Mouse (Mus musculus) hematopoietic stem cell, adult 5-6 weeks (primary cell): ENCODE measurements at regions not wholly inside any gene's neighbourhood (a gene's known extent, or its start where the extent isn't known, plus 50 kb on each side); places are given as distances from the start of the nearest gene placed in this dataset.

Experiments
- ATAC-seq, 2 experiments: fragments of 125-278 bp in 1 of 2; replicated peaks in 1 of 2; 2 replicates each; pipeline ENCODE4 v1.8.0; 2016 to 2017; ENCODE audit warnings: inconsistent platforms in 2 of 2, mild to moderate bottlenecking in 2 of 2, moderate number of reproducible peaks in 2 of 2, low read depth in 1 of 2, moderate TSS enrichment in 1 of 2; ENCODE audit not compliant: low FRiP score in 2 of 2, poor library complexity in 2 of 2, severe bottlenecking in 2 of 2, insufficient read depth in 1 of 2, low TSS enrichment in 1 of 2

DNA sequence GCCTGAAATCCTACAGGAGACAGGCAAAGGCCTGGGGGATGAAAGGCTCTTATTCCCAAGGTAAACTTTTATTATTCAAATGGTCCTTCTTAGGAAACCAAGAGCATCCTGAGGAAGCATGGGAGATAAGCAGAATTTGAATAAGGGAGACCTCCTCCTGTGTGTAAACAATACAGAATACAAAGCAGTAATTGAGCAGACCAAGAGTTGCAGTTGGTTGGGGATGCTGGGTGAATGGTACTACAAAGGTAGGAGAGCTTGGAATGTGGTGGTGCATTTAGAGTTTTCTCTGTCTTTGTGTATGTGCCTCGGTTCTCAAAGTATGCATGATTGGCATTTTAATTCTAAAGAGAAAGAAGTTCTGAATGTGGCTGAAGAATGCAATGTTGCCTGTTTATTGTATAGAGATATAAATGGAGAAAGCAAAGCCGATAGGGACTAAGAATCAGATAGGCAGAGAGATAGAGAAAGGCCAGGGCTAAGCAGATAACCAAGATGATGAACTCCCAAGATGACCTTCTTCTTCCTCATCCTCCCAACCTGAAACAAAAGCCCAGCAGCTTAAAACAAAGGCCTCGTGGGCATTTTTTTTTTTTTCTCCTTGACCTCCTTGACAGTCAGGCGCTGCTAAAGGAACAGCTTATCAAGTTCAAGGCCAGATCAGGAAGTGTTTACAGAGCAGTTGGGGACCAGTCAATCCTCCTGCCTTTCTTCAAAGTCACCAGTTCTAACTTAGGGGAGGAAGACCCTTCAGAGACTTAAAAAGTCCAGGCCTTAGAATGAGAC is 175.6 kb downstream of the Usp46 start:
- ATAC-seq = no peak

DNA sequence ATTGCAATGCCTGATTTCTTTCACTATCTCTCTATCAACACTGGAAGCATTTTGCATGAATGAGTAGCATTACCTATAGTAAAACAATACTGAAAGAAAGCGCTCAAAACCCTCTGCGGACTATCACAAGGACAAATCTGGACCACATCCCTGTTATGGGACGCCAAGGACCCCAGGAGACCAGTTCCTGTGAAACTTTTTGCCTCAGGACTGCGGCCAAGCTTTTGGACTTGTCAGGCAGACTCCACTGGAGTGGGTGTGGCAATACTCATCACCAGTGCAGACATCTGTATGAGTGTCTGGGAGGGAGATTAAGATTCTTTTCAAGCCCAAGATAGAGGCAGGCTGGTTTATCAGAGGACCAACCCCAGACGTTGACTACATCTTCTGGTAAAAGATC is 173.0 kb downstream of the Usp46 start:
- ATAC-seq = no peak

DNA sequence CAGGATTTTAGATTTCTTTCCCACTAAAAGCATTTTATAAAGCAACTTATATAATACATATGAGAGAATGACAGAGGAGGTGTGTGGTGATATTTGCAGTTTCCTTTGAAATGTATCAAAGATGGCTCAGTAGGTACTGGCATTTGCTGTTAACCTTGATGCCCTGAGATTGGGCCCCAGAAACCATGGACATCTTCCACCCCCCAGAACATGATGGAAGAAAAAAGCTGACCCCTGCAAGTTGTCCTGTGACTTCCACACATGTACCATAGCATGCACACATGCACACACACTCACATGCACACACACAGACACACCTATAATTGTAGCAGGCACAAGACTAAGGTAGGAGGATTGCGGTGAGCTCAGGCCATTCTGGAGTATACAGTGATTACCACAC is 171.4 kb downstream of the Usp46 start:
- no peak for ATAC-seq

DNA sequence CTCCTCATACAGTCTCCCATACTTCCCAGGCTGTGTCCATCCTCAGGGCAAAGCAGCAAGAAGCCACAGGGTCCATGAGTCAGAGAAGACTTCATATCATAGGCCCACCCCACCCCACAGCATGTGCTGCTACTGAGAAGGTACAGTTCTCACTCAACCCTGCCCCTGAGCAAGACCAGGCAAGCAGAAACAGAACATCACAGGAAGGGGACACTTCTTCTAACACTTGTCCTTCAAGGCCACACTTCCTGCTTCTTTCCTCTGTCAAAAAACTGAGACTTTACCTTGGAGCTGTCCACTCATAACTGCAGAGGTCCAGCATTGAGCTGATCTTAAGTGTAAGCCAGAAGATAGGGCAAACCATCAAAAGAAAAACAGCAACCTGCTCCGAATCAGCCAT is 166.6 kb downstream of the Usp46 start:
- no peak for ATAC-seq

DNA sequence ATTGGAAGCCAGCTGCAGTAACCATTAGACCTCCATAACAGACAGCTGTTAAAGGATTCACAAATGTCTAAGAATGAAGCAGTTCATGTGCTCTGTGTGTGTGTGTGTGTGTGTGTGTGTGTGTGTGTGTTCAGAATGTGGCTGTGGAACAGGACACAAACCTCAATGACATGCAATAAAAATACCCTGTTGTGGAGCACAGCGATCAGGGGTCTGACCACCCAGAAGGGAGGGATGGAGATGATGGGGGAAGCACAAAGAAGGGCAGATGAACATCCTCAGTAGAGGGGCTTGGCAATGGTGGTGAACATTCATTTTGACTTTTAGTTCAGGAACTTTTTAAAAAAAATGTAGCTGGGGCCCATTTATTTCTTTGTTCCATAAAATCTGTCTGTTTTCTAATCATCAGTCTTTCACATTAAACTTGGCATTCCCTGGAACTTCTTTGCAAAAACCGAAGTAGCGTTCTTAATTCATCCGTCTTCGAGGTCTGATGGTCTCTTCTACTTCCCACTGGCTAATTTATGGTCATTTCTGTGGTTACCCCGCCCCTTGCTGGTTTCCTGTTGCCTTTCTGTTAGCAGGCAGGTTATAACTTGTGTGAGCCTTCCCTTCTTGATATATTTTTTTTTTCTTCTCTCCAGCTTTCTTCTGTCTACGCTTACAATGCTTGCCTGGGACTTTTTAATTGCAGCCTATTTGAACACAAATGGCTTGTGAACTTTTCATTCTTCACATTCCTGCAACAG is 165.6 kb downstream of the Usp46 start:
- ATAC-seq = peak; percentile 48 to 61; a peak in 3 of 4 replicates

DNA sequence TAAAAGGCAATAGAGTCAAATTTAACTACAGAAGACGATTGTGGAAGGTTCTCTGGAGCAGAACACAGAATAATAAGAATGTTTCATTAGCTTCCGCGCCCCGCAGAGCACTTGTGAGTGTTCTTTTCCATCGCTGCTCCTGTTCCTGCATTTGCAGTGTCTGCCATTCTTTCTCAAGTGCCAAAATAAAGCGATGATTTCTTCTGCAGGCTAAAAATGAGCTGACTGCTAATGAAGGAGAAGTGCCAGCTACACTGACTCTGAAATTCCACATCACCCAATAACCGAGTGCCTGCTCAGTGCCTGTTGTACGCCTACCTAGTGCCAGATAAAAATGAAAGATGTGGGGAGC is 165.0 kb downstream of the Usp46 start:
- ATAC-seq = peak in 1 of 2 experiments; percentile 25; a peak in 1 of 4 replicates

DNA sequence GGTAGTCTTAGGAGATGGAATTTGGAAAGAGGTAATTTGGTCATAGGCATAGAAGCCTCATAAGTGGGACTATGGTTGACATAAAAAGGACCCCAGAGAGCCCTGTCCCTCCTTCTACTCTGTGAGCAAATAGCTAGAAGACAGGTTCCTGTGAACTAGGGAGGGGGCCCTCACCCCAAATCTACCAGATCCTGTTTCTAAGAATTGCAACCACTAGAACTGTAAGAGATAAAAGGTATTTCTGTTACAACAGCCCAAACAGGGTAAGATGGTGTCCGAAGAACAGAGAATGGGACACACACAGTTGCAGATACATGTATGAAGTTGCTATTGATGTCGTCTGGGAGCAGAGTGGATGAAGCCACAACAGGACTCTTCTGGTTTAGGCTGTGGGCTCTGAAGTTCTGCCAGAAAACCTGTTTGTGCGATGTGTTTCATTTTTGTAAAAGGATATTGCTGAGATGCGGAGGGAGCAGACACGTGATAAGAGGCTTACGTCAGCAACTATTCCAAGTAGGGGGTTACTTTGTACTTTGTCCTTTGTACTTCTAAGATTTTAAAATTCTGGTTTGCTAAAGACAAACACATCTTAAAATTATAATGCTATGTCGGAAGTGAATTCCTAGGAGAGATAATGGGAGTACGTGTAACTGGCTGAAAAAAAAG is 164.0 kb downstream of the Usp46 start:
- ATAC-seq = no peak

DNA sequence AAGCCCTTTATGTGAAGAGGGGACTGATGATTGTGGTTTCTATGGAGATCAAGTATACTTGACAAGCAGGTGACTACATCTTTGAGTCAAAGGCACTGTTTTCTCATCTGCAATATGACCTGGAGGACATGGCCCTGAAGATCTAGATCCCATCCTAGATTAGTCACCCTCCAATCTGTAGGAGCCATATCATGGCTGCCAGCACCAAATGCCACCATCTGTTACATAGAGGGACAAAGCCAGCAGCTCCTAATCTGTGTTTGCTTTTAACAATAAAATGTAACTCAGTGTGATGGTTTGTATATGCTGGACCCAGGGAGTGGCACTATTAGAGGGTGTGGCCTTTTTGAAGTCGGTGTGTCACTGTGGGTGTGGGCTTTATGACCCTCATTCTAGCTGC is 156.1 kb downstream of the Usp46 start:
- no peak for ATAC-seq

DNA sequence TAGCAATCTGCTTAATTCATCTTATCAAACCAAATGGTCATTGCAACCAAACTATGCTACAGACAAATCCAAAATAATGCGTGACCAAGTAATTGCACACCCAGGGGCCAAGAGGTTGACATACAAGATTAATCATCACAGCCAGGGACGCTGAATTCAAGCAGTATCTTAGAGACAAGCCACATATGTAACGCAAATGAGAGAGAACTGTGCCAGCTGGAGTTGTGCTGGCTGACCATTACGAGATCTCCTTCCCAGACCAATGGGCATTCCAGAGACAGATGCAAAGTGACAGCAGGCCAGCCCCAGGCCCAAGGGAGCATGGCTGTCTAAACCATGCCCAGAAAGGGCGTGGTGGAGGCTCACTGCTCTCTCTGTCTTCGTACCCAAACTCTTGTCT is 155.1 kb downstream of the Usp46 start:
- no peak for ATAC-seq

DNA sequence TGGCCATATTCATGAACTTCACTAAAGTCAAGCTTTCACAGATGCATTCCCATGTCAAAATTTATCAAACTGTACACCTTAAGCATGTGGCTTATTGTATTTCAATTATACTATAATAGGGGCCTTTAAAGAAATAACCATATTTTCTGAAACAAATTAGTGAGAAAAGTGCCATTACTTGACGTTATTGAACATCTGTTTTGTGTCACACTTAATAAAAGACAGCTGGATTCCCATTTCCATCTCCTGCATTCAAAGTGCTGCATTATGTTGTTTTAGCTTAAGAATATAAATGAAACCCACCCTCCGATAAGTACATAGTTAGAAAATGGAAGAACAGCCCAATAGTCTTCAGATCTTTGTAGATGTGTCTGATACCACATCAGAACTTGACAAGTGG is 150.2 kb downstream of the Usp46 start:
- ATAC-seq = no peak

DNA sequence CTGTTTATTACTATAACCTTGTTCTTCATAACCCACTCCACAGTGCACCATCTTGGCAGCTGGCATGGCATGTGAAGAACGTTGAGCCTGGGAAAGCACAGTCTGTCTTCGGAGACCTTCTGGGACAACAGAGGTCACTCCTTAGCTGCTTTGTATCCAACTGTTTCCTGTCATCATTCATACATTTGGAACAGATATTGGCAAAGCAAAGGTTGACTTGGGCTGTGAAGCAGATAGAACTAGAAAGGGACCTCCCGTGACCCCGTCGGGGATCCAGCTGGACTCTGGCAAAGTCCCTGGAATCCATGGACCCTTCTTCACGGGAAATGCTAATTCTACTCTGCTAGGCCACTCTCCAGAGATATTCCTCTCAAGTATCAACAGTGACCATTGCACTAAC is 148.3 kb downstream of the Usp46 start:
- no peak for ATAC-seq

DNA sequence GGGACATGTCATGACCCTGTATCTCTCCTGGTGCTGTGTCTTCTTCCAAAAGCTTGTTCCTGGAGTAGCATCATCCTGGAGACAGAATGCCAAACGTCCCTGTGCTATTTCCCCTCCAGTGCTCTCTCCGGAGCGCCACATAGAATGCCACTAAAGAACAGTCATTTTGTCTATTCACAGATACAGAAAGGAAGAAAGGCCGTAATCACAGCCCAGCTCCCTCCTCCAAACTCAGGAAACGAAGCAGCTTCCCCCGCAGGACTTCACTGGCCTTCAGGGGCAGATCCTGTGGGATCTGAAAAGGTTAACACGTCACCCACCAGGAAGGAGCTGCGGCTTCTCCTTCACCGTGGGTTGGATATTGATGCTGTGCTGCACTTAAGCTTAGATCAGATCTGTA is 140.7 kb downstream of the Usp46 start:
- ATAC-seq = no peak

DNA sequence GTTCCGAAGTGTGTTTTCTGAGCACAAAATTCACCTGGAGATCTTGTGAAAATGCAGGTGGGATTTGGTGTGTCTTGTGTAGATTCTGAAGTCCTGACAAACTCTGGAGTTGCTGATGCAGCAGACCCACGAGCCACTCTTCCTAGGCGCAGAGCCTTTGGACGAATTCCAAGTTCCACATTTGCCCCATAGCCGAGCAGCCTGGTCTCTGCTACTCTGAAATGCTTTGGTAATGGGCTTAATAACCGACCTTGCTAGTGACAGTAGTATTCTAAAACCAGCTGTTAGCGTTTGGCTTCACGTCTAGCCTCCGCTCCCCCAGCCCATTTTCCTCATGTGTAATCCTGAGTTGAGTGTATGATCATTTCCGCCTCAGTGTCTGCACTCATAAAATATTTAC is 139.5 kb downstream of the Usp46 start:
- no peak for ATAC-seq

DNA sequence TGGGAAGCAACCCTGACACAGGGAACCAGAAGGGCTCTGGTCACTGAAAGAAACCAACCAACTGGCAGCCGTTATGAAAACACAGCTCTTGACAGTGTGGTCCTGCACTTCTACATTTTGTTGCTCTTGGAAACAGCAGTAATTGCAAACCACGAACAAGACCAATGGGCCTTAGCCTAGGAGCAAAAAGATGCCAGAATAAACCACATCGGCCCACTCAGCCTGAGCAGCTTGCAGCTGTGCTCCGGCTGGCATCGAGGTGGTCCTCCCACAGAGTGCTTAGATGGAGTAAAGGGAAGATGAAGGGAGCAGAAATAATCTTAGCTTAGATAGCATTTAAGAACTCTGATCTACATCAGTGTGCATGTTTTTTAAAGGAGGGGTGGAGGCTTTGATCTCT is 138.0 kb downstream of the Usp46 start:
- no peak for ATAC-seq

DNA sequence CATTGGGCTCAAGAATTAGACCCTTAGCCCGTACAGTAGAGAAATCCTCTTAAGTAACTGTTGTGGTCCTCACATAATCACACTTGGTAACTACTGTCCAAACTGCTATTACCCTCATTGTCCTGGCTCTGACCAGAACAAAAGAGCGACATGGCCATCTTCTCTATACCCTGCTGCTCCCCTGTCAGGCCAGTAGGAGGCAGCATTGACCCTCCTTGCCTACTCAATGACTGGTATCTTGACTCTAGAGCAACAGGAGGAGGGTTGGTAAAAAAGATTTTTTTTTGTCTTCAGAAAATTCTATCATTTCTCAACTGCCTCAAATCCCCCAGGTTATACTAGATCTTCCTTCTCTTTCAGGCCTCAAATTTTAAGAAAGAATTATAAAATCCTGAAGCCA is 130.4 kb downstream of the Usp46 start:
- ATAC-seq = 0 out of 4 replicates have a peak, but pooled peaks of 1 of the 2 experiments have one; percentile 62

DNA sequence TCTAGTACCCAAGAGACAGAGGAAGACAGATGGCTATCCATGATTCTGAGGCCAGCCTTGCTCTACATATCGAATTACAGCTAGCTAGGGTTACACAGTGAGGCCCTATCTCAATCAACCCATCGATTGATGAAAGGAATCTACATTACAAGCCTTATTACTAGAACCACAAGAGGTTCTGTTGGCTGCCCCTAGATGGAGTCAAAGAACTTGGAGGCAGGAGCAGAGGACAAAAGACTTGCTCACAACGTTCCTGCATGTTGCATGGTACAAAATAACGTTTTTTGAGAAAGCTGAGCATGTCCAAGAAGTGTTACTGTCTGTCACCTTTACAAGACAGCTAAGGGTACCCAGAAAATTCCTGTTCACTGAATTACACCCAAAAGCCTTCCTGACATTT is 129.8 kb downstream of the Usp46 start:
- ATAC-seq = no peak; a peak in 1 of 4 replicates

DNA sequence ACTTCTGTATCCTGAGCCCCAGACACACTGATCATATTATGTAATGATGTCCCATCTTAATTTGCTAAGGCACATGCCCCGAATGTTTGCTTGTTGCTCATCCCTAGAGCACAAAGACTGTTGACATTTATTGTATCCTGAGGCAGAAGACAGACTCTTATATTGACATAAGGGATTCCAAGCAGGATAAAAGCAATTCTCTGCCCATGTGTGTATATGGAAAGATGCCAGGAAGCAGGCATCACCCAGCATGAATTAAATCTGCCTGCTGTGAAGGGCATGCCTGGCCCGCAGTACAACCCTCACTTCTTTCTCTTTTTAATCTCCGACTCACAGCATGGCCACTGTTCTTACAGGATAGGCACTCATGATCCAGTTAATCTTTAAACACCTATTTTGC is 125.3 kb downstream of the Usp46 start:
- no peak for ATAC-seq

DNA sequence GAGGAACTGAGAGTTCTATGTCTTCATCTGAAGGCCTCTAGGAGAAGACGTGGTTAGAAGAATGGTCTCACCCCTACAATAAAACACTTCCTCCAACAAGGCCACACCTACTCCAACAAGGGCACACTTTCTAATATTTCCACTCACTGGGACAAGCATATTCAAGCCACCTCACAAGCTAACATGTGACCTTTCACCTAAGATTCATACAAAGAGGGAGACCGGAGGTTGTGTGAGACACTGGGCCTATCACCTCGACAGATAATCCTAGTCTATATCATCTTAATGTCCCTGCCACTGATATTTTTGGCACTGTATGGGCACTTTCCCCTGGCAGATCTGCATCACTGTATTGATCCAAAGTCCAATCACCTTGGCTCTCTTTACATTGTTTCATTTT is 122.6 kb downstream of the Usp46 start:
- ATAC-seq = no peak
